Mouse (Mus musculus): ENCODE data around the gene Ifna9. TPM values are rescaled to one million over a fixed set of nuclear protein-coding genes. Genes with fewer than 3 reads are reported as not detected.

Ifna9 gene
- polyA plus RNA-seq, 1 experiment from 2014 or later = not detected

DNA sequence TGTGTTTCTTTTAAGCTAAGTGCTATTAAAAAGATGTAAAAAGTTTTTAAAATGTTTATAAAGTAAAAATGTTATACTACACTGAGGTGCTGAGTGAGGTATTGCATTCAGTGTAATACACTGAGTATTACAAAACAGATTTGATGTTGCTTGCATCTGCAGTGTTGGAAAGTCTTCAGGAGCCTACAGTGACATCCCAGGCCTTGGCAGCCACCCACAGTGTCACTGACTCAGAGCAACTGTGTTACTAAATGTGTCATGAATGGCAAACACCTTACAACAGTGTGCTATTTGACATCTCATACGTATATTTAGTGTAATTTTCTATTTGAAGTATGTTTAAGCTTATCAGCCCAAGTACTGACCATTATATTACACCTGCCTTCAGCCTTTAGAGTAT, 44.2 kb downstream of the Ifna9 start:
- WGBS = 77% methylated on average over 1 of the region's 1 CpGs
- peaks cover 4% of the 10 kb centered on the region for H3K4me1 ChIP-seq (ENCODE audit: control insufficient read depth, insufficient read depth, low read length)
- no peak for ATAC-seq (replicated peaks; ENCODE audit: extremely low read depth, insufficient read depth, low FRiP score)
- H3K27me3 ChIP-seq (ENCODE audit: control insufficient read depth, insufficient read depth, low read length) = no peaks in the 10 kb centered on the region
- no peak overlapping the region for H3K27ac ChIP-seq (ENCODE audit: low read length)
- no peaks in the 10 kb centered on the region for H3K36me3 ChIP-seq (ENCODE audit: control insufficient read depth, insufficient read depth)
- H3K9me3 ChIP-seq (replicated peaks; ENCODE audit: control insufficient read depth, low read length) = no peaks in the 10 kb centered on the region
- no peak overlapping the region for H3K4me2 ChIP-seq (ENCODE audit: low read depth, low read length)
- H3K4me3 ChIP-seq (ENCODE audit: low read length) = no peak overlapping the region
- no peak overlapping the region for H3K9ac ChIP-seq (ENCODE audit: low read length)

DNA sequence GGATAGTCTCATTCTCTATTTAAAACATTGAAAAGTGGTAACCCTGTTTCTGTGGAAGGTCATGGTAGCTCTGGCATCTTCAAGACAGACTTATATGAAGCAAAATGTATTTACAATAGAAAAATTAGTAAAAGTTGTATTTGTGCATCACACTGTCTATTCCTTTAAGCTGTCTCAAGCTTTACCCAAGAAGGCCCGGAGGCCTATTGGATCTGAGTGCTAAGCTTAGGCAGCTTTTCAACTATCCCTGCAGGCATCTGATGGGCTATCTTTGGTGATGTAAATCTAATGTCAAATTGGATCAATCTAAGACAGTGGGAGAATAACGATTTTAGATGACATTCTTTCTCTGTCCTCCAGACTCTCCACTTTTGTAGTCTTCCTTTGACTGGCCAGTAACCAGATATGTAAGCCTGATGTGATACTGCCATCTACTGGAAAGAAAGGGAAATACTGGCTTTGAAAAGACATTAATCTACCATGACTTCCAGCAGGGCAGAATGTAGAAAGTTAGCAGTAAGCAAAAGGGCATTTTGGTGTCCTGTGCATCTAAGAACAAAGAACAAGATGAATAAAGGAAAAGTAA, 48.4 kb downstream of the Ifna9 start:
- WGBS = 52% methylated on average over 2 of the region's 2 CpGs
- H3K27ac ChIP-seq (ENCODE audit: low read length) = no peak overlapping the region
- H3K4me2 ChIP-seq (ENCODE audit: low read depth, low read length) = no peak overlapping the region
- H3K9ac ChIP-seq (ENCODE audit: low read length) = no peak overlapping the region
- H3K4me1 ChIP-seq (ENCODE audit: control insufficient read depth, insufficient read depth, low read length) = no peaks in the 10 kb centered on the region
- no peaks in the 10 kb centered on the region for H3K27me3 ChIP-seq (ENCODE audit: control insufficient read depth, insufficient read depth, low read length)
- no peaks in the 10 kb centered on the region for H3K36me3 ChIP-seq (ENCODE audit: control insufficient read depth, insufficient read depth)
- no peaks in the 10 kb centered on the region for H3K9me3 ChIP-seq (replicated peaks; ENCODE audit: control insufficient read depth, low read length)
- no peak overlapping the region for H3K4me3 ChIP-seq (ENCODE audit: low read length)
- no peak for ATAC-seq (replicated peaks; ENCODE audit: extremely low read depth, insufficient read depth, low FRiP score)

Other genes with a start within 250 kb of the Ifna9 start
- 7.3 and 7.8 TPM in 2 replicates for gene Hacd4, start 153.5 kb downstream of the Ifna9 start, polyA plus RNA-seq (2015; fragmentation: Nextera tagmentation; extraction: Ambion mirVana)
- not detected in 2 replicates for gene Ifnb1, start 69.6 kb downstream of the Ifna9 start, polyA plus RNA-seq (2015; fragmentation: Nextera tagmentation; extraction: Ambion mirVana)
- gene Ifna15, start 34.1 kb downstream of the Ifna9 start, polyA plus RNA-seq (2015; fragmentation: Nextera tagmentation; extraction: Ambion mirVana) = not detected in 2 replicates
- gene Ifna14, start 20.6 kb downstream of the Ifna9 start, polyA plus RNA-seq (2015; fragmentation: Nextera tagmentation; extraction: Ambion mirVana) = not detected in 2 replicates
- gene Ifna12, start 11.0 kb upstream of the Ifna9 start, polyA plus RNA-seq (2015; fragmentation: Nextera tagmentation; extraction: Ambion mirVana) = not detected in 2 replicates
- gene C87499, start 42.0 kb upstream of the Ifna9 start, polyA plus RNA-seq (2015; fragmentation: Nextera tagmentation; extraction: Ambion mirVana) = not detected in 2 replicates
- not detected in 2 replicates for gene Ifna13, start 52.1 kb upstream of the Ifna9 start, polyA plus RNA-seq (2015; fragmentation: Nextera tagmentation; extraction: Ambion mirVana)
- not detected in 2 replicates for gene Ifna16, start 84.5 kb upstream of the Ifna9 start, polyA plus RNA-seq (2015; fragmentation: Nextera tagmentation; extraction: Ambion mirVana)
- gene Ifna2, start 91.5 kb upstream of the Ifna9 start, polyA plus RNA-seq (2015; fragmentation: Nextera tagmentation; extraction: Ambion mirVana) = not detected in 2 replicates
- gene Ifnab, start 99.0 kb upstream of the Ifna9 start, polyA plus RNA-seq (2015; fragmentation: Nextera tagmentation; extraction: Ambion mirVana) = not detected in 2 replicates
- gene Gm26566, start 129.4 kb upstream of the Ifna9 start, polyA plus RNA-seq (2015; fragmentation: Nextera tagmentation; extraction: Ambion mirVana) = 0.76 and 1.1 TPM in 2 replicates
- gene Klhl9, start 130.1 kb upstream of the Ifna9 start, polyA plus RNA-seq (2015; fragmentation: Nextera tagmentation; extraction: Ambion mirVana) = 77.2 and 82.3 TPM in 2 replicates
- not detected in 2 replicates for gene Gm13271, start 162.5 kb upstream of the Ifna9 start, polyA plus RNA-seq (2015; fragmentation: Nextera tagmentation; extraction: Ambion mirVana)
- 0.25 TPM in 2 replicates for gene Gm13283, start 167.7 kb upstream of the Ifna9 start, polyA plus RNA-seq (2015; fragmentation: Nextera tagmentation; extraction: Ambion mirVana)
- 0.39 and 0.45 TPM in 2 replicates for gene Gm13290, start 181.4 kb upstream of the Ifna9 start, polyA plus RNA-seq (2015; fragmentation: Nextera tagmentation; extraction: Ambion mirVana)
- gene Gm13289, start 184.5 kb upstream of the Ifna9 start, polyA plus RNA-seq (2015; fragmentation: Nextera tagmentation; extraction: Ambion mirVana) = not detected in 2 replicates
- not detected in 2 replicates for gene Gm13272, start 187.5 kb upstream of the Ifna9 start, polyA plus RNA-seq (2015; fragmentation: Nextera tagmentation; extraction: Ambion mirVana)
- gene Ifnz, start 189.7 kb upstream of the Ifna9 start, polyA plus RNA-seq (2015; fragmentation: Nextera tagmentation; extraction: Ambion mirVana) = 0.50 TPM in 1 of 2 replicates, not detected in the other
- gene Gm13276, start 193.3 kb upstream of the Ifna9 start, polyA plus RNA-seq (2015; fragmentation: Nextera tagmentation; extraction: Ambion mirVana) = not detected in 2 replicates
- gene Gm13277, start 196.2 kb upstream of the Ifna9 start, polyA plus RNA-seq (2015; fragmentation: Nextera tagmentation; extraction: Ambion mirVana) = not detected in 2 replicates
- not detected in 2 replicates for gene Gm13278, start 199.2 kb upstream of the Ifna9 start, polyA plus RNA-seq (2015; fragmentation: Nextera tagmentation; extraction: Ambion mirVana)
- not detected in 2 replicates for gene Gm13275, start 202.1 kb upstream of the Ifna9 start, polyA plus RNA-seq (2015; fragmentation: Nextera tagmentation; extraction: Ambion mirVana)
- gene Gm13279, start 205.0 kb upstream of the Ifna9 start, polyA plus RNA-seq (2015; fragmentation: Nextera tagmentation; extraction: Ambion mirVana) = not detected in 2 replicates
- gene Gm13285, start 207.3 kb upstream of the Ifna9 start, polyA plus RNA-seq (2015; fragmentation: Nextera tagmentation; extraction: Ambion mirVana) = 0.72 and 1.6 TPM in 2 replicates
- not detected in 2 replicates for gene Gm13287, start 210.9 kb upstream of the Ifna9 start, polyA plus RNA-seq (2015; fragmentation: Nextera tagmentation; extraction: Ambion mirVana)
- not detected in 2 replicates for gene Gm13288, start 213.1 kb upstream of the Ifna9 start, polyA plus RNA-seq (2015; fragmentation: Nextera tagmentation; extraction: Ambion mirVana)
- gene Ifna7, start 223.8 kb upstream of the Ifna9 start, polyA plus RNA-seq (2015; fragmentation: Nextera tagmentation; extraction: Ambion mirVana) = not detected in 2 replicates
- not detected in 2 replicates for gene Ifna11, start 227.6 kb upstream of the Ifna9 start, polyA plus RNA-seq (2015; fragmentation: Nextera tagmentation; extraction: Ambion mirVana)
- gene Ifna6, start 235.0 kb upstream of the Ifna9 start, polyA plus RNA-seq (2015; fragmentation: Nextera tagmentation; extraction: Ambion mirVana) = not detected in 2 replicates
- gene Ifna5, start 243.1 kb upstream of the Ifna9 start, polyA plus RNA-seq (2015; fragmentation: Nextera tagmentation; extraction: Ambion mirVana) = not detected in 2 replicates
- not detected in 2 replicates for gene Ifna4, start 249.5 kb upstream of the Ifna9 start, polyA plus RNA-seq (2015; fragmentation: Nextera tagmentation; extraction: Ambion mirVana)

All from heart, embryonic 16.5 days (tissue).